22 mouse cellular contexts compared by ENCODE assay signal in genomic region chr15:26292811-26293210, GRCm38 (mm10). TPM values are rescaled to one million over a fixed set of nuclear protein-coding genes. Genes with fewer than 3 reads are reported as not detected.
"Had no signal": no experiment of that assay in that cellular context is flagged by ENCODE, and none has a peak within 500 bp of the region (broad histone marks: within the 10 kb centered on the region; RNA-seq: fewer than 3 reads in every experiment).

No protein-coding gene starts in this region.

- H3K27ac ChIP-seq: liver, embryonic 13.5 days; liver, embryonic 15.5 days; lung, embryonic 15.5 days; macrophage; midbrain, embryonic 13.5 days; midbrain, embryonic 15.5 days; stomach, embryonic 15.5 days; stomach, postnatal 0 days had no signal

- ATAC-seq: liver, postnatal 0 days; lung, postnatal 0 days; midbrain, embryonic 13.5 days; midbrain, embryonic 15.5 days had no signal

- H3K36me3 ChIP-seq: liver, embryonic 13.5 days; liver, embryonic 15.5 days; lung, embryonic 15.5 days; midbrain, embryonic 13.5 days; midbrain, embryonic 15.5 days; stomach, embryonic 15.5 days had no signal

- H3K4me1 ChIP-seq: liver, embryonic 13.5 days; liver, embryonic 15.5 days; lung, embryonic 15.5 days; megakaryocyte, embryonic 14.5 days; midbrain, embryonic 13.5 days; midbrain, embryonic 15.5 days; stomach, embryonic 15.5 days had no signal

- H3K27me3 ChIP-seq: liver, embryonic 13.5 days; liver, embryonic 15.5 days; lung, embryonic 15.5 days; megakaryocyte, embryonic 14.5 days; midbrain, embryonic 13.5 days; midbrain, embryonic 15.5 days; stomach, embryonic 15.5 days had no signal

- DNase-seq: liver, embryonic 13.5 days; liver, postnatal 0 days; lung, adult 2 months; lung, postnatal 14 days; lung, postnatal 36 days; right cerebral cortex, adult 18-20 months; right cerebral cortex, postnatal 25 days; thymus, adult 2 months; thymus, postnatal 25 days; thymus, postnatal 4 days had no signal

- H3K9ac ChIP-seq: liver, embryonic 13.5 days; liver, embryonic 15.5 days; liver, postnatal 0 days; lung, embryonic 15.5 days; midbrain, embryonic 13.5 days; midbrain, embryonic 15.5 days; stomach, embryonic 15.5 days had no signal

- H3K4me3 ChIP-seq: liver, embryonic 13.5 days; liver, embryonic 15.5 days; lung, embryonic 15.5 days; megakaryocyte, embryonic 14.5 days; midbrain, embryonic 13.5 days; midbrain, embryonic 15.5 days; stomach, embryonic 15.5 days had no signal

- H3K9me3 ChIP-seq: liver, embryonic 13.5 days; liver, embryonic 15.5 days; lung, embryonic 15.5 days; megakaryocyte, embryonic 14.5 days; midbrain, embryonic 13.5 days; midbrain, embryonic 15.5 days; stomach, embryonic 15.5 days had no signal

- H3K4me2 ChIP-seq: liver, embryonic 13.5 days; liver, embryonic 15.5 days; lung, embryonic 15.5 days; midbrain, embryonic 11.5 days; midbrain, embryonic 13.5 days; midbrain, embryonic 15.5 days; stomach, embryonic 15.5 days had no signal

RNA-seq across cellular contexts. Expression of gene March11, which starts 16.0 kb away (rescaled TPM):
- polyA plus RNA-seq: liver, embryonic 13.5 days; liver, embryonic 15.5 days; liver, postnatal 0 days; lung, postnatal 0 days; macrophage; spleen, adult 2 months; stomach, postnatal 0 days; urinary bladder, adult 2 months had no signal
